8 mouse cellular contexts compared by ENCODE assay signal in genomic region chr12:76534233-76534632, GRCm38 (mm10). TPM values are rescaled to one million over a fixed set of nuclear protein-coding genes. Genes with fewer than 3 reads are reported as not detected.
DNase-seq lines count a peak whose midpoint lies in the region; ATAC-seq and TF ChIP-seq lines count a peak whose summit lies in the region.

No protein-coding gene starts in this region.

- peak overlapping the region; percentile 59 for H3K27ac ChIP-seq in cortical plate, adult 2 months (ENCODE audit: insufficient read depth, low read length)
- H3K27ac ChIP-seq in intestine, embryonic 15.5 days, result peak overlapping the region; percentile 94

- peak overlapping the region; percentile 67 for H3K4me3 ChIP-seq in lung, adult 2 months (replicated peaks; ENCODE audit: extremely low read depth, low read depth, low read length)
- peak overlapping the region; percentile 25 for H3K4me3 ChIP-seq in cortical plate, adult 2 months (ENCODE audit: insufficient read depth, low read length)
- H3K4me3 ChIP-seq in intestine, embryonic 15.5 days (replicated peaks), result peak overlapping the region; percentile 78

- DNase-seq in lung, adult 2 months, result no peak
- DNase-seq in lung, postnatal 10 days, result no peak
- peak; percentile 23 to 32 for DNase-seq in natural killer cell, adult 2 months (ENCODE audit: low spot score in 2 of 2)
- DNase-seq in embryo, embryonic 11 days, result no peak
- DNase-seq in urinary bladder, postnatal 36 days (ENCODE audit: low spot score in 2 of 2), result no peak

- WGBS in lung, adult 2 months, result 5% methylated on average over 11 of the region's 11 CpGs
- 2% methylated on average over 11 of the region's 11 CpGs for WGBS in intestine, embryonic 15.5 days

- TF ChIP-seq CTCF in lung, adult 2 months (IDR thresholded peaks at IDR 0.05; ENCODE audit: insufficient read depth, low read length), result no peak
- TF ChIP-seq CTCF in cortical plate, adult 2 months (IDR thresholded peaks at IDR 0.05; ENCODE audit: extremely low read depth, insufficient read depth, low read length), result no peak

- no peaks in the 10 kb centered on the region for H3K27me3 ChIP-seq in intestine, embryonic 15.5 days (replicated peaks)

- no peaks in the 10 kb centered on the region for H3K36me3 ChIP-seq in intestine, embryonic 15.5 days

- ATAC-seq in intestine, embryonic 15.5 days, result no peak
- no peak for ATAC-seq in cerebellum, adult (ENCODE audit: insufficient number of reproducible peaks, low FRiP score, low TSS enrichment)

- peak overlapping the region; percentile 83 for H3K4me2 ChIP-seq in intestine, embryonic 15.5 days (replicated peaks)

- peak overlapping the region; percentile 86 for H3K9ac ChIP-seq in intestine, embryonic 15.5 days

- peaks cover 2% of the 10 kb centered on the region; the same call in 1 of the 2 replicates for H3K4me1 ChIP-seq in lung, adult 2 months (ENCODE audit: control insufficient read depth, insufficient read depth, low read length)
- H3K4me1 ChIP-seq in cortical plate, adult 2 months (ENCODE audit: control insufficient read depth, insufficient read depth, low read length), result no peaks in the 10 kb centered on the region
- peaks cover 23% of the 10 kb centered on the region for H3K4me1 ChIP-seq in intestine, embryonic 15.5 days (replicated peaks)

- TF ChIP-seq POLR2A in lung, adult 2 months (IDR thresholded peaks at IDR 0.05; ENCODE audit: borderline replicate concordance, extremely low read depth, low read depth, low read length), result no peak
- no peak for TF ChIP-seq POLR2A in cortical plate, adult 2 months (IDR thresholded peaks at IDR 0.05; ENCODE audit: extremely low read depth, insufficient read depth, low read length)

- H3K9me3 ChIP-seq in intestine, embryonic 15.5 days, result no peaks in the 10 kb centered on the region

RNA-seq across cellular contexts. Expression of gene Plekhg3, which starts 3.5 kb away (rescaled TPM):
- 19.5 and 20.4 TPM in 2 replicates for polyA plus RNA-seq in lung, adult 2 months (2012; rRNA removed)
- 16.0 and 19.0 TPM in 2 replicates for polyA plus RNA-seq in cortical plate, adult 2 months (2012; rRNA removed)
- polyA plus RNA-seq in intestine, embryonic 15.5 days (2015; fragmentation: Nextera tagmentation; extraction: Ambion mirVana), result 9.5 and 11.2 TPM in 2 replicates

Comparison
In these comparisons a context has a peak if more than half of its experiments do, and no peak if none do; other contexts are left out.
1. DNase-seq: peak in natural killer cell, adult 2 months (2 of 2); none in lung, adult 2 months (single experiment), lung, postnatal 10 days (single experiment), embryo, embryonic 11 days (single experiment) and urinary bladder, postnatal 36 days (0 of 2).
2. H3K4me3 ChIP-seq: peak in every context shown above with its lines; median percentile 78 in intestine, embryonic 15.5 days; 67 in lung, adult 2 months; 25 in cortical plate, adult 2 months.